Mouse (Mus musculus): ENCODE data around the gene Pnpla3.
A peak's percentile ranks its signal among the peaks of the same experiment; 100 is the strongest.

Pnpla3 gene

DNA sequence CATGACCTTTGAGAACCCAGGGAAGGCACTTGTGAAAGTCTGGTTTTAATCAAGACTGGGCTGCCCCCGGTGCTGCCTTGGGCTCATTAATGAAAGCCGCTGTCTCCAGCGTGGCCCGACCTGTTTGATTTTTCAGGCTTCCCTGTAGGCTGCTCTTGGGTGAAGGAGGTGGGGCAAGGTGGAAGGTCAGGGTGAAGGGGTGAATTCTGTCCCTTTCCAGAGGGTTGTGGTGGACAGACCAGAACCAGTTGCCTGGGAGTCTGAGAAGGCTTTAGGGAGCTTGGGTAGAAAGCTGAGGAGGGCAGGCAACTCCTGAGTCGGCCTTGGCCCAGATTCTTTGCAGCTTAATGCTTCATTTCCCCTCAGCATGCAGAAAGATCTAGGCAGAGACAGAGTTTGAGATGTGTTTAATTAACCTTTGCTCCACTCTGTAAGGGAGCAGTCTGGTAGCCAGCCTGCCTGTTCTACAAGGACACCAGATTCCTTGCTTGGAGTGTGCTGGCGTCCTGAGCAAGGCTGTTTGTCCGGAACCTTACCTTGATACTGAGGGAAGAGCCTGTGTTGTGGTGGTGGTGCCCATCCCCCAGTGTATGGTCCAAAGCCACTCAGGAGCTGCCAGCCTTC, 48.9 kb downstream of the Pnpla3 start:
- no peak for DNase-seq (ENCODE audit: low spot score in 2 of 2)

DNA sequence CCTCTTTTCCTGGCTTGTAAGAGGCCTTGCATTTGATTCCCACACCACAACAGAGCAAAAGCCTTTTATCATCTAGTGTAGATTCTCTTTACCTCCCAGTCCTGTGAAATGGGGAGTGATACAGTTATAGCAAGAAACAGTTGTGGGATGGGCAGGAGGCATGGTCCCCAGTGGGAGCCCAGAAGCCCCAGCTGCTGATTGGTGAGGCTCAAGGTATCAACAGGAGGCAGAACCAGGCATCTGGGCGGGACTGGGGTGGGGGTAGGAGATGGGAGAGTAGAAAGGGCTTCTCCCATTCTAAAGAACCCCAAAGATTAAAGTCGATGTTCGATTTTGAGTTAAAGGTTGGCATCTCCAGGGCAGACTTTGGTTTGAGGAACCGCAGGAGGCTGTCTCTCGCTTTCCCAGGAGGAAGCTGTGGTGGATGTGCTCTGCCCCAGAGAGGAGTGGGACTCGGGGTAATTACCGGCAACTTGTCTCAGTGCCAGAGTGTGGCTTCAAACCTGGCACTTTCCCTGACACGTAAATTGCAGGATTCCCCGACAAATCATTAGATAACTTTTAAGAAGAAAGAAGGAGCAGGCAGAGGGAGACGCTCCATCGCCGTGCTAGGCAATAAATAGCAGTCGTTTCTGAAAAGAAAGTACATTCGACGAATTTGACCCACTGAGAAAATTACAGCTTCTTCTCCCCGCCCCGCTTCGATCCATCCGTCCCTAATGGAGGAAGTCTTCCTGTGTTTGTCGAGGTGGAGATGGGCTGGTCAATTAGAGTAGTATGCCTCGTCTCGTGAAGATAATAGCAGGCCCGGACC, 50.5 kb downstream of the Pnpla3 start:
- DNase-seq (ENCODE audit: low spot score in 2 of 2): no peak

DNA sequence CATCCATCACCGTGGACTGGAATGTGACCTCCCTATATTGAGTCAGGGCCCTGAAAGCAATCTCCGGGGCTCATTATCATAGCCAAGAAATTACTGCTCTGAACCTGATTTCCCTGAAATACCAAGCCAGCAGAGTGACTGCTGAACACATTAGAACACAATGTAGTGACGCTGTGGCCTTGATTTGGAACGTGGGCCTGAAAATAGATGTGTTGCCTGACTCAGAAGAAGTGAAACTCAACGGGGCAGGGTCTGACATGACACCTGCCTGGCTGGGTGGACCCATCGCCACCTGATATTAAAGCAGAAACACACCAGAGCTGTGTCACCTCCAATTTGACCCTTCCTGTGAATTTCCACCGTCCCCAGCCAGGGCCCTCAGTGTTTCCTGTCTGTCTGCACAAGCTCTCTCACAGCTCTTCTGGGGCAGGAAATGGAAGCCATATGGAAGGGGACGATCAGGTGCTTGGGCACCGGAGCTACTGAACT, 51.2 kb downstream of the Pnpla3 start:
- no peak for DNase-seq (ENCODE audit: low spot score in 2 of 2)

DNA sequence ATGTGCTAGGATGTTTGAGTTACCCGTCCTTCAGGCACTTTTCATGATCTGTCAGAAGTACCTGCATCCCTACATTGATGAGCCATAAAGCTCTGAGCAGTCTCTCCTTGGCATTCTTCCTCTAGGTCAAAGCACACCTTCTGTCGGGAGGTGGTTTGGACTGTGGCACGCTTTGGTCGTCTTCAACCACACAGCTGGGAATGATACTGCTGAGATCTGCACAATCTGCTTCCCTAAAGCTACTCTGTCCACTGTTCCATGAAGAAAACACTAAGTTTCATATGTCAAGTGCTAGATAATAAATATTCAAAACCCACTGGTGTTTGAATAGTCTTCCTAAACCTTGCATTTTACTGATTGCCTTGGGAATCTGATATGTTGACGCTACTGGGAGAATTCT, 53.9 kb downstream of the Pnpla3 start:
- DNase-seq (ENCODE audit: low spot score in 2 of 2): no peak

DNA sequence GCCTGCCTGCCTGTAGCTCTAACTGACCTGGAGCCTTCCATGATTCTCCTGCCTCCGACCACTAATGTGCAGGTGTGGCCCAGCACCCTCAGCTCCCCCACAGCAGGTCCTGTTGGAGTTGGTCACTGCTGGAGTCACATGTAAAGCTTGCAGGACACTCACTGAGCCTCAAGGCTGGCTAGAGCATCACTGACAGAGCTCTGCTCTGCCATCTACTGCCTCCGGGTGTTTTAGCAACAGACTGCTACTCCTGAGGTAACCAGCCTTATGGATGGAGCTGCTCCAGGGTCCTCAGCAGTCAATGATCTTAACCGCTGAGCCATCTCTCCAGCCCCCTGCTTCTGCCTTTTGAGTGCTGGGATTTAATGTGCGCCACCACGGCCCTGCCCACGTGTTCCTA, 55.8 kb downstream of the Pnpla3 start:
- no peak for DNase-seq (ENCODE audit: low spot score in 2 of 2)

DNA sequence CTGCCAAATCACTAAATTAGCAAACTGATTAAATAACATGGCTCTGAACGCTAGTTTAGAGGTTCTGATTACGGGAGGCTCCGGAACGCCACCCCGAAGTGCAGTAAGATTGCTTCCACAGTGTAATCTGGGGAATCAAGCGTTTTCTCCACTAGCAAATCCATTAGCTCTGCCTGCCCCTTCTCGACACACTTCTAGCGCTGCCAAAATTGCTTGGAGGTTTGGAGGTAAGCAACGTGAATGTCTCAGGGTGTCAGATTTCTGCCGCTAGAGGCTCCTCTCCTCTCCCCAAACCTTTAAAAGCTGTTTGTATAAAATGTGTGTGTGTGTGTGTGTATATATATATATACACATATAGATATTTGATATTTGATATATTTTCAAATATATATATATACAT, 57.1 kb downstream of the Pnpla3 start:
- DNase-seq (ENCODE audit: low spot score in 2 of 2): no peak

DNA sequence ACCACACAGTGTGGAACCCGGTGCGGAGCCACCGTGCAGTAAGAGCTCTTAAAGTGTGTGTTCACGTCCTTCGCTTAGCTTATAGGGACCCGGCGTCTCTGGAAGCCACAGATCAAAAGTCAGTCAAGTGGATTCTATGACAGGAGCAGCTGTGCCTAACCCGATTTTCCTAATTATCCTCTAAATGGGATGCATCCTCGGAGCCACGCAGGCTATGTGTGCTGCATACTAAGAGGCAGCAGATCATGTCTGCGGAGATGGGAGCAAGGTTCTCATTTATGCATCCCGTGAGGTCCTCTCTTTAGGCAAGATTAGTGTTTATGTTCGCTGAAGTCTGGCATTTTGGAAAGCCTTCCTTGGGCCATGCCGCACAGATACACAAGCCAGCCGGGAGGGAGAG, 59.3 kb downstream of the Pnpla3 start:
- DNase-seq (ENCODE audit: low spot score in 2 of 2): no peak

DNA sequence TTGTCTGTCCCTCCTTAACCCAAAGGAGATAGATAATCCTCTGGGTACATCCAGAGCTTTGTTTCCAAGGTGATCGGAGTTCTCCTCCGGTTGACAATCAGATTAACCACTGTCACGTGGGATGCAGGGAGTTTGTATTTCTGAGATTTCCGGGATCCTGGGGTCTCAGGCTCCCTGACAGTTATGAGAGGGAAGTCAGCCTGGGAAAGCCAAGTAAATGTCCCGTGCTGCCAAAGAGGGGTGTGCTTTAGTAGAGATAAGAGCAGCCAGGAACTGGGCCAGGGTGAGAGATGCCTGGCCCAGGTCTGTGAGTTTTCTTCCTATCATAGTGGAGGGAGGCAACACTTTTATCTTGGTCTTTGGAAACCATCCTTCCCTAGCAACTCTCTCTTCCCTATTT, 63.0 kb downstream of the Pnpla3 start:
- DNase-seq (ENCODE audit: low spot score in 2 of 2): no peak

DNA sequence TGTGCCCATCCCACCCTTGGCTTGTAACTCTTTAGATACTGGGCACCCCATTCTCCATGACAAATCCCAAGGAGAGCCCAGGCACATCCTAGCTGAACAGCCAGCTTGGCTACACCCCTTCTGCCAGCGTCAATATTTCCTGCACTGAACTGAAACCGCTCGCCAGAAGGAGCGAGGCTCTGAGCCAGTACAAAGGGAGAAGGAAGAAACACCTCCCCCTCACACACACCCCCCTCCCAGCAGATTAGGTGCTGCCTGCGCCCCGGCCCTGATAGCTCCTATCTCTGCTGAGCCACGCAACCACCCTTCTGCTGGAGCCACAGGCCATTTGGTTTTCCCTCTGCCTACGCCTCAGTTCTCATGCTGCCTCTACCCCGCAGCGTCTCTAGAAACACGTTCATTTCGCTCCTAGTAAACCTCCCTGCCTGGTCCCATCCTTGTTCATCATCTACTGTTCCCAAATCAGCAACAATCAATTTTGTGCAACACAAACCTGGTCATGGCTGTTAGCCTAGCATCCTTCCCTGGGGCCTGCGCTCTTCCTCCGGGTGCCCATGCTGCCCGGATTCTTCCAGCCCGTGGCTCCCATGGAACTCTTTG, 63.6 kb downstream of the Pnpla3 start:
- DNase-seq (ENCODE audit: low spot score in 2 of 2): peak in 1 of 2 experiments; percentile 44

DNA sequence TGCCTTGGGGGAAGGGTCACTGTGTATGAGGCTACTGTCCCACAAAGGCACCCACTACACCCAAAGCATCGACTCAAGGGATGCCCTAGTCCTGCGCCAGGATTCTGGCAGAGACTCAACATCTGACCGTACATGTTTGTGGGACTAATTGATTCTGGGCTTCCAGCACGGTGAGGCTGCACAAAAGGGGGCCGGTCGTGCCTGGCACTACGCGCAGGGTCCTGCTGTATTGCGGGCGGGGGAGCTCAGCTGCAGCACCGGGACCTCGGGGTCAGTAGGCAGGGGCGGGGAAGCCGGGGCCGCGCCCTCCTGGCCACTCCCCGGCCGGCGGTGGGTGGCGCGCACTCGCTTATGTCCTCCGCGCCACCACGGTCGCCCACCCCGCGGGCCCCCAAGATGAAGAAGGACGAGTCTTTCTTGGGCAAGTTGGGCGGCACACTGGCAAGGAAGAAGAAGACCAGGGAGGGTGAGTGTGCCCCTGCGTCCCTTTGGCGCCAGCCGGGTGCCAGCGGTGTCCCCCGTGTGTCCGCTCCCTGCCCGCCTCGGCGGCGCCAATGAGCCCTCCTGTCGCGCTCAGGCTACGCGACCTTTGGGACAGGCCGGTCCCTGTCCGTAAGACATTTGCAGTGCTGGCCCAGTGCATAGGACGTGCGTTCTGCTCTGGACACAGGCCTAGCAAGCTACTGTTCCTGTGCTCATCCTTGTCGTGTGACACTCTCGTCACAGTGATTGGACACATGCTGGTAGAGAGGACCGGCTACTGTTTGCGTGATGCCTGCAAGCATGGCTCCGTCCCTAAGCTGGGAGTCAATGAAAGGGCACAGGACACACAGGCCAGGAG, 64.3 kb downstream of the Pnpla3 start, which contains the start of gene Parvb:
TSS of gene Parvb (plus strand) at position 323 of the 841 bp plus-strand sequence.
- peak in 1 of 2 experiments; percentile 40 for DNase-seq (ENCODE audit: low spot score in 2 of 2)

DNA sequence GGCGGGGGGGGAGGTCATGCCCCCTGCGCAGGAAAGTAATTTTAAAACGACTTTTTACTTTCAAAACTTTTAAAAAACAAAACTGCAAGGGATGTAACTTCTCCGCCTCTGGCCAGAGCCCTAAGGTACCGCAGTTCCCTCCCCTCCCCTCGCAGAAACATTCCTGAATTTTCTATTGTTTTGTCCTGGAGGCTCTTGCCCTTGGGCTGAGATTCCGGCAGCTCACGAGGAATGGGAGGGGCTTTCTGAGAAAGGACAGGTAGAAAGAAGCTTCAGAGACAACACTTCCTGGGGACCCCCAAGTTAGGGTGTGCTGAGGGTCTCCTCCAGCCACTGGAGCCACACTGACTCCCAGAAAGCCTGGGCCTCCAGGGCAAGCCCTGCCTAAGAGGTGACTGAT, 65.0 kb downstream of the Pnpla3 start:
- DNase-seq (ENCODE audit: low spot score in 2 of 2): no peak

DNA sequence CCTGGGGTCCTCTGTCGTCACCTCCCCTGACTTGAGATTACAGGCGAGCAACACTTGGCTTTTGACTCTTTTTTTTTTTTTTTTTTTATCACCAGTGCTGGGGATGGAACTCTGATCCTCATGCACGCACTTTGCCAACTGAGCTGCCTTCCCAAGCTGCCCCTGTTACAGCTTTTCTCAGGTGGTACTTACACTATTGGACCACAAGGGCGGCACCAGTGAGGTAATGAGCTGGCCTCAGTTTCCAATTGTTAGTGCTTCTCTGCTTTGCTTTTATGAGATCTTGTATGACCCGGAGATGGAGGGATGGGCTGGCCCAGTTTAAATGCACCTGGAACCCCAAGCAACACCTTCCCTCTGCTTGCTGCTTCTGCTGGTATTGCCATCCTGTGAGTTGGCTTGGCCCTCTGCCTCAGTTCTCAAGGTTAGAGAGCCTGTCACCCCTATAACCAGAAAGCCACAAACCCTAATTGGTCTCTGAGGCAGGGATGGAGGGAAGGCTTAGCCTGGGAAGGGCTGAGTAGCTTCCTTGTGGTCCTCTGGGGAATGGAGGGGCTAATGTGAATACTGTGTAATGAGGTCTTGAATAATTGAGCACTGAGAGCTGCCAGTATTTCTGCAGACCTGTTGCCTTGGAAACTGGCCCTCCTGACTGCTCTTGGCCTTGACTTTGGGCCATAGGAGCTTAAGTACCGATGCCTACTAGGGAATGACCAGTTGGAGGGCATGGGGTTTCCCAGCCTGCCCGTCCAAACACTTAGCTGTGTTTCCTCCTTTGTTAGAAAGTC, 67.4 kb downstream of the Pnpla3 start:
- no peak for DNase-seq (ENCODE audit: low spot score in 2 of 2)

DNA sequence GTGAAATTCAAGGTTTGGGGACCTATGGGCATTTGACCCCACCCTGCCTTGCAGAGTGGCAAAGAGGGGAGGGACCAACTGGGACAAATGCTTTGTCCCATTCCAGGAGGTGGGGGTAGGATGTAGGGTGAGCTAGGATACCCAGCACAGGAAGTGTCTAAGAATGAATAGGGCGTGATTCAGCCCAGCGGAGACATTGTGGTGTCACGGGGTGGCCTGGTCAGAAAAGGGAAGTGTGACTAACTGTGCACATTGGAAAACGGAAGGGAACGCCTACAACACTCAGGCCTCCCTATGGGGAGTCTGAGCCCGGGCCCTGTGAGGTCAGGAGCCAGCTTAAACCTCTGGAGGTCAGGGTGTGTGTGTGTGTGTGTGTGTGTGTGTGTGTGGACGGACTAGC, 68.0 kb downstream of the Pnpla3 start:
- DNase-seq (ENCODE audit: low spot score in 2 of 2): no peak

Measured in cerebellum, postnatal 4 days (tissue).